Mouse (Mus musculus) forebrain, embryonic 12.5 days (tissue): Measurements from ENCODE around the gene Dll1. TPM values are rescaled to one million over a fixed set of nuclear protein-coding genes. Genes with fewer than 3 reads are reported as not detected.

Experiments
- ATAC-seq: fragments of 200-750 bp; cut with Nextera tagmentation; 2 replicates; pipeline ENCODE4 v1.8.0; 2017; ENCODE audit warnings: moderate TSS enrichment; ENCODE audit not compliant: low FRiP score
- H3K27ac ChIP-seq: fragments of 300-500 bp; sonication (generic); 2 replicates; pipeline ENCODE4 v1.5.1; 2016; ENCODE audit warnings: mild to moderate bottlenecking
- H3K27me3 ChIP-seq: fragments of 300-500 bp; sonication (generic); 2 replicates; pipeline ENCODE4 v1.6.1; 2016; ENCODE audit warnings: mild to moderate bottlenecking
- H3K36me3 ChIP-seq: fragments of 300-500 bp; sonication (generic); replicated peaks from 2 replicates; pipeline ENCODE4 v1.6.1; 2016; ENCODE audit warnings: mild to moderate bottlenecking
- H3K4me1 ChIP-seq: fragments of 300-500 bp; sonication (generic); 2 replicates; pipeline ENCODE4 v1.6.1; 2016
- H3K4me2 ChIP-seq: fragments of 300-500 bp; sonication (generic); 2 replicates; pipeline ENCODE4 v1.6.1; 2016; ENCODE audit warnings: mild to moderate bottlenecking, moderate library complexity
- H3K4me3 ChIP-seq: fragments of 300-500 bp; sonication (generic); replicated peaks from 2 replicates; pipeline ENCODE4 v1.5.1; 2016; ENCODE audit warnings: mild to moderate bottlenecking
- H3K9ac ChIP-seq: fragments of 300-500 bp; sonication (generic); 2 replicates; pipeline ENCODE4 v1.6.1; 2016; ENCODE audit warnings: mild to moderate bottlenecking
- H3K9me3 ChIP-seq: fragments of 300-500 bp; sonication (generic); 2 replicates; pipeline ENCODE4 v1.6.1; 2016
- WGBS: fragments of 180-500 bp; shearing (Covaris S2); methylation state at CpG from one replicate; pipeline ENCODE4 v1.1.7; 2016; 5-methylcytosine and 5-hydroxymethylcytosine counted together
- polyA plus RNA-seq: library from polyadenylated mRNA; unstranded; fragments of >200 nt; fragmentation: Nextera tagmentation; extraction: Ambion mirVana; gene quantifications from 2 replicates; pipeline ENCODE4 v1.2.1, GENCODE M21; 2016

The Dll1 gene
- 89.3 and 98.1 TPM in 2 replicates for polyA plus RNA-seq

DNA sequence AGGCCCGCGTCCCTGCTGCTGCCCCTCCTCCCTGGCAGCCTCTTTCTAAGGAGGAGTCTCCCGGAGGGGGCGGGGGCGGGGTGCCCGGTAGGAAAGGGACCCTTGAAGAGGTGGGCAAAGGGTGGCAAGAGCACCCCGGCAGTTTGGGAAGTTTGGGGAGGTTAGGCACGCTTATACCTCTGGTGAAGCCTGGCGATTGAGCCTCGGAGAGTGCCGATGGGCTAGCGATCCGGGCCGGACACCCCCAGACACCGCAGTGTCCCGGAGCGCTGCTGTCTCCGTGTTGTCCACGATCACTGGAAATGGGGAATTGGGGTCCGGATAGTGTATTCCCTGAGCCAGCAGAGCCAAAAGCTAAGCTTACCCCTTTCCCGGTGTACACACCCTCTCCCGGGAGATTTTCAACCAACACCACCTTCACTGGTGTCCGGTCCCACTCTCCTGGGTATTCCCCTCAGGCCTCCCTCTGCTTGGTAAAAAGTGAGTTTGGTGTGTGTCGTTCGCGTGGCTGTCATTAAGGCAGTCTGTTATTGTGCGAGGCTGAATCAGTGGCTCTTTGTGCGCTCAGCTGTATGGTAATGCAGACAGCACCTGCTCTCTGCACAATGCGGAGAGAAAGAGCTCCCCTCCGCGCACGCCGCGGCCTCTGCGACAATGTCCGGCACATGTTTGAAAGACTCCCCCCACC lies at the start of gene Dll1:
Gene Dll1, minus strand, starts transcription at position 379 of the 688 bp plus-strand sequence.
- peak within 1 kb of the TSS; percentile 90 for H3K4me2 ChIP-seq
- H3K4me3 ChIP-seq, result peak within 1 kb of the TSS; percentile 89
- peak within 1 kb of the TSS; percentile 99 for H3K27ac ChIP-seq
- H3K9ac ChIP-seq, result peak within 1 kb of the TSS; percentile 93
- no peaks in the 10 kb centered on the region for H3K9me3 ChIP-seq
- H3K36me3 ChIP-seq, result peaks cover 14% of the 10 kb centered on the region
- H3K4me1 ChIP-seq, result peaks cover 80% of the 10 kb centered on the region
- under 1% methylated on average over 36 of the region's 36 CpGs for WGBS
- peak; percentile 62 for ATAC-seq
- peaks cover 22% of the 10 kb centered on the region for H3K27me3 ChIP-seq

DNA sequence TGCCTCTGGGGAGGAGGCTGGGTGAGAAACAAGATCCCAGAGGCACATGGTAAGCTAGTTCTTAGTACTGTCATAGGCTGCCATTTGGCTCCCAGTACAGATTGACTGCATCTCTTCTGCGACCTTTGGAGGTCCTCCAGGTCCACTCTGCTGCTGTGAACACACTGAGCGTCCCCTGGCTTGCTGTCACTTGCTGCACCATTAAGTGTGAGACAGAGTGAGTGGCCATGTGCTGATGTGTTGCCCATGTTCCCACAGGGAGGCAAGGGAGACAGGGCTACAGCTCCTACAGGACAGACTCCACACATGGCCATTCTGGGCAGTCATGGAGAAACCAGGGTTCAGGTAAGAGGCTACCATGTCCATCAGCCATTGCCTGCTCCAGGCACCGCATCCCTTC lies 49.3 kb upstream of the Dll1 start:
- no peak overlapping the region for H3K4me3 ChIP-seq
- peaks cover 86% of the 10 kb centered on the region for H3K36me3 ChIP-seq
- no peak overlapping the region for H3K9ac ChIP-seq
- H3K4me1 ChIP-seq, result no peaks in the 10 kb centered on the region; the same call in 1 of the 2 replicates
- WGBS, result 96% methylated on average over 3 of the region's 3 CpGs
- no peak overlapping the region for H3K27ac ChIP-seq
- H3K4me2 ChIP-seq, result no peak overlapping the region
- no peak for ATAC-seq
- no peaks in the 10 kb centered on the region for H3K27me3 ChIP-seq
- no peaks in the 10 kb centered on the region for H3K9me3 ChIP-seq

DNA sequence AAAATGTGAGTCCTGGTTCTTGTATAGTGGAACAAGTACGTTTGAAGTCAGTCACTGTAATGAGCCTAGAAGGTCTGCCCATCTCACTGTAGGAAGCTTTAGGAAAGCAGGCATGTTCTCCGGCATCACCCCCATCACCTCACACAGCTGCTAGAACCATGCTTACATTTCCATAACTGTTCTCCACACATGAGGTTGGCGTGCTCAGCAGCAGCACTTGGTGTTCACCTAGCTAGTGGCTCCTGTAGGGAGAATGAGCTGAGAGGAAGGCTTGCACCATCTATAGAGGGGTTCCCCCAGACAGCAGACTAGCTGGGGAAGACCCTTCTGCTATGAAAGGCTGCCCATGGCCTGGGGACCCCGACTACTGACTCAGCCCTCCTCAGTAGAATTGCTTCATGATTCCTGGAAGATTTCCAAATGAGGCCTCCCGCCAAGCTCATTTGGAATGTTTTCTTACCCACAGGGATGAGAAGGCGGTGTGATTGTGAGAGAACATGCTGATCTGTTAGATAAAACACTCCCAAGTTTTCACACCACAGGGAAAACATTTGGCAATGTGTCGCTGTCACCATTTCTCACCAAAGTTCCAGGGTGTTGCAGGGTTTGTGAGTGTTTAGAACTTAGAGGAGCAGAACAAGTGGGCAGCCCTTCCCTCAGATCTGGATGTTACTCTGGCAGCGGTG lies 46.6 kb upstream of the Dll1 start:
- H3K4me2 ChIP-seq, result no peak overlapping the region
- H3K4me1 ChIP-seq, result no peaks in the 10 kb centered on the region
- no peaks in the 10 kb centered on the region for H3K9me3 ChIP-seq
- no peak overlapping the region for H3K9ac ChIP-seq
- H3K36me3 ChIP-seq, result peaks cover 86% of the 10 kb centered on the region
- WGBS, result 91% methylated on average over 8 of the region's 8 CpGs
- ATAC-seq, result no peak
- H3K27ac ChIP-seq, result no peak overlapping the region
- no peak overlapping the region for H3K4me3 ChIP-seq
- no peaks in the 10 kb centered on the region for H3K27me3 ChIP-seq

DNA sequence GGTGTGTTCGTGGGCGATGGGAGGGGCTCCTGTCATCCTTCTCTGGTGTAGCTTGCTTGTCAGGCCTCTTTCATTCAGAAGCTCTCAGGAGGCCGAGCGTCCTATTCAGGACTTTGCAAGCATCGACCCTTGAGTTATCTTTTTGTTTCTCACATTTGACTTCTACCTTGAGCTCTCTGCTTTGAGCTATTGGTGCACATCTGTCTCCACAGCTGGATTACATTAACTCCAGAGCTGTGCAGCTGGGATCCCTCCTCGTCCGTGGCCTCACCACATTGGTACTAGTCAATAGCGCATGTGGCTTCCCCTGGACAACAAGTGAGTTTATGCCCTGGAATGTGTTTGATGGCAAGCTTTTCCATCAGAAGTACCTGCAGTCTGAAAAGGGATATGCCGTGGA lies 46.0 kb upstream of the Dll1 start:
- H3K9me3 ChIP-seq, result no peaks in the 10 kb centered on the region
- H3K4me2 ChIP-seq, result no peak overlapping the region
- ATAC-seq, result no peak
- H3K36me3 ChIP-seq, result peaks cover 86% of the 10 kb centered on the region
- H3K9ac ChIP-seq, result no peak overlapping the region
- no peaks in the 10 kb centered on the region for H3K27me3 ChIP-seq
- H3K4me3 ChIP-seq, result no peak overlapping the region
- H3K4me1 ChIP-seq, result no peaks in the 10 kb centered on the region
- 96% methylated on average over 9 of the region's 9 CpGs for WGBS
- H3K27ac ChIP-seq, result no peak overlapping the region

DNA sequence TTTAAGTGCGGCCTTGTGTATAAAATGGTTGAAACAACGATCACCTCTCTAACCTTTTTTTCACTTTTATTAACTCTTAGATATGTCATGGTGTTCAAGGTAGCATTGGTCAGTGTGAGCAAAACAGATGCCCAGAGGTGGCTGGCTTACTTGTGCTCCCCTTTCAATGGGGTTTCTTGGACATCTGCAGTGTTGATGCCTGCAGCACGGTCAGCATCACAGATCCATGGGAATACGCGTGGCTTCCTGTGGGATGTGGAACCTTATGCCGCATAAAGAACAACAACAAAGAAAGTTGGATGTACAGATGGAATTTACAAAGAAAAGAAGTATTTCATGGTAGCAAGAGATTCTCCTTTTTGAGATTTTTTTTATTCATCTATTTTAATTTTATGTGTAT lies 44.8 kb upstream of the Dll1 start:
- WGBS, result 96% methylated on average over 6 of the region's 6 CpGs

DNA sequence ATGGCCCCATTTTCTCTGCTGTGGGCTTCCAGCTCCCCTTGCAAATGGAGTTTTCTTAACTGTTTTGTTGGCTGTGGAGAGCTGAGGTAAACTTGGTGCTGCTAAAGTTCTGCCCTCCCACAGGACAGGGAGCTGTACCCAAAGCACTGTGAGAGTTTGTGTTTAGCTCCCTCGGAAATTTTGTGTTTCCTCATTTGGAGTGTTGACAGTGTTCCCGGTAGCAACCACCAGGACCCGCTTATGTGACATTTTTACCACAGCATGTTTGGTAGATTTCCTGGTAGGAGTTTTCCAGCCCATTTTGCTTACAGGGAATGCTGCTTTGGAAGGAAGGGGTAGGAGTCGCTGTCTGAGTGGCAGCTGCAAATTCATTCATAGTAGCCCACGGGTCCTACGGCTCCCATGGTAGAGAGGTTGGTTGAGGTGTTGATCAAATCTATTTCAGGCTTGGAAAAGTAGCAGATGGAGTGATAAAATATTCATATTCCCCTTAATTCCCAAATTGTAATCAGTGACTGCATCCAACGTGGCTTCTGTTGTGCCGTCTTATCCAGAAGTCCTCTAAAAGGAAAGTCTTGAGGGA lies 43.4 kb upstream of the Dll1 start:
- no peaks in the 10 kb centered on the region for H3K9me3 ChIP-seq
- no peaks in the 10 kb centered on the region for H3K27me3 ChIP-seq
- 87% methylated on average over 8 of the region's 8 CpGs for WGBS
- ATAC-seq, result no peak
- H3K4me2 ChIP-seq, result no peak overlapping the region
- H3K4me3 ChIP-seq, result no peak overlapping the region
- peaks cover 88% of the 10 kb centered on the region for H3K36me3 ChIP-seq
- H3K9ac ChIP-seq, result no peak overlapping the region
- no peak overlapping the region for H3K27ac ChIP-seq
- H3K4me1 ChIP-seq, result no peaks in the 10 kb centered on the region

More for the DNA sequence above, 44.8 kb upstream of the Dll1 start:
- ATAC-seq, result no peak
- H3K36me3 ChIP-seq, result peaks cover 87% of the 10 kb centered on the region
- H3K9ac ChIP-seq, result no peak overlapping the region
- H3K9me3 ChIP-seq, result no peaks in the 10 kb centered on the region
- H3K4me3 ChIP-seq, result no peak overlapping the region
- no peak overlapping the region for H3K27ac ChIP-seq
- no peak overlapping the region for H3K4me2 ChIP-seq
- H3K27me3 ChIP-seq, result no peaks in the 10 kb centered on the region
- H3K4me1 ChIP-seq, result no peaks in the 10 kb centered on the region

DNA sequence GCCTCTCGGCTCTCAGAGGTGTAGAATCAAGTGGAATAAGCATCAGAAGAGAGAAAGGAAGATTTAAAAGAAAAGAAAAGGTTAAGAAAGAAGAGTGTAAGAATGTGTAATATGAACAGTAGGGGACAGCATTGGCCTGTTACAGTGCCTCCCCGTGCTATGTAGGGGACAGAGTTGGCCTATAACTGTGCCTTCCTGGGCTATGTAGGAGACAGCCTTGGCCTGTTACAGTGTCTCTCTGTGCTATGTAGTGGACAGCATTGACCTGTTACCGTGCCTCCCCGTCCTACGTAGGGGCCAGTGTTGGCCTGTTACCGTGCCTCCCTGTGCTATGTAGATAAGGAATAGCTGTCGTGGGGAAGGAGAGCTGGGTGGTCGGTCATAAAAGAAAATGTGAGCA lies 42.9 kb upstream of the Dll1 start:
- Histone ChIP-seq H3K4me2 (no peak overlapping the region), H3K9ac (no peak overlapping the region), H3K4me1 (no peaks in the 10 kb centered on the region), H3K27ac (no peak overlapping the region), H3K9me3 (no peaks in the 10 kb centered on the region), H3K27me3 (no peaks in the 10 kb centered on the region), H3K36me3 (peaks cover 88% of the 10 kb centered on the region), H3K4me3 (no peak overlapping the region)
- ATAC-seq, result no peak
- WGBS, result 92% methylated on average over 8 of the region's 8 CpGs

DNA sequence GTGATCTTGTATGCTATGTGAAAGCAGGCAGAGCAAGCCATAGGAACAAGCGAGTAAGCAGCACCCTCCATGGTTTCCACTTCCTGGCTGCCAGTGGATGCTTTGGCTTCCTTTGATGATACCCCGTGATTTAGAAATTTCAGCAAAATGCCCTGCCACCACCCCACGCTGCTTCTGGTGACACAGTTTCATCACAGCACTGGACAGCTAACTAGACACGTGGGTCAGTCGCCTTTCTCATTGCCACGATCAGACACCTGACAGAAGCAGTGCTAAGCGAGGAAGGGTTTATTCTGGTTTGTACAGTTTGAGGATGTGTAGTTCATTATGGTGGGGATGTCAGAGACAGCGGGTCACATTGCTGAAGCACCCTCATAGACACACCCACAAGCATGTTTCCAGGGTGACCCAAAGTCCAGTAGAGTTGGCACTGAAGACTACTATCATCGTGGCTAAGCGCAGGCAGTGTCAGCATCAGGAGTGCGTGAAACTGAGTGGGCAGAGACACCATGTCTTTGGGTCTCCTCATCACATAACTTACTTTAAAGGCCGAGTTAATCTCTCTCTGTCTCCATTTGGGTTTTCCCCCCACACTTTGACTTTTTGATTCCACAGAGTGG lies 40.0 kb upstream of the Dll1 start:
- WGBS, result 91% methylated on average over 12 of the region's 12 CpGs
- ATAC-seq, result no peak
- Histone ChIP-seq H3K4me3 (no peak overlapping the region), H3K9ac (no peak overlapping the region), H3K4me1 (no peaks in the 10 kb centered on the region), H3K9me3 (no peaks in the 10 kb centered on the region), H3K36me3 (peaks cover 84% of the 10 kb centered on the region), H3K27ac (no peak overlapping the region), H3K27me3 (no peaks in the 10 kb centered on the region), H3K4me2 (no peak overlapping the region)

DNA sequence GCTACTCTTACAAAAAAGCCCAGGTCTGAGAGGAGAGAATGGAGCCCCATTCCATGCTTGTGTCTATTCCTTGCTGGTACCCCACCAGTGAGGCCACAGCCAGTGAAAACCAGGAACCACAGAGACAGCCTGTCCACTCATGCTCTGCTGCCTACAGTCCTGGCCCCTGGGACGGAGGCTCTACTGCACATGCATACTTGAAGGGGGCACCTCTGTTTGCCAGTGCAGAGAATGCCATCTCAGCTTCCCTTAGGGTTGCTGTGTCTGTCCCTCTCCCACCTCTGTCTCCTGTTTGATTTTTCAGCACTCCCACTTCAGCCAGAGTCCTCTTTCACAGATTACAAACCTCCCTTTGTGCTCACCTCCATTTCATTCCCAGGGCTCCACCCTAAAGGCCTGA lies 34.2 kb upstream of the Dll1 start:
- Histone ChIP-seq H3K27me3 (no peaks in the 10 kb centered on the region), H3K4me1 (no peaks in the 10 kb centered on the region), H3K27ac (no peak overlapping the region), H3K36me3 (peaks cover 91% of the 10 kb centered on the region), H3K9me3 (no peaks in the 10 kb centered on the region), H3K4me2 (no peak overlapping the region), H3K9ac (no peak overlapping the region), H3K4me3 (no peak overlapping the region)
- 90% methylated on average over 1 of the region's 1 CpGs for WGBS
- ATAC-seq, result no peak

DNA sequence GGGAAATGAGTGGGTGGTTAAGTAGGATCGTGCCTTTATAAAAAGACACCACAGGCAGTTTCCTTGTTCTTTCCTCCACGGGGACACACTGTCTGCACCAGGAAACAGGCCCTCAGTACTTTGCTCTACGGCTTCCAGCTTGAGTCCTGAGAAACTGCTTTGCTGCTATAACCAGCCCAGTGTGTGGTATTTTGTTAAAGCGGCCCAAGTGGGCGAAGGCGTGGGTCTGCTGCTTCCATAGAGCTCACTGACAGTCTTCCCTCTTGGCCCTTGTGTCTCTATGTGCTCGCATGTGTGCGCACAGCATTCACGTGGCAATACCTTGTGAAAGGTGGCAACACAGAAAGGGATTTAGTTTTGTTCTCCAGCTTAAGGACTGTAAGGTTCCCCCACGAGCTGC lies 32.6 kb upstream of the Dll1 start:
- WGBS, result 88% methylated on average over 10 of the region's 10 CpGs
- Histone ChIP-seq H3K4me1 (no peaks in the 10 kb centered on the region), H3K9ac (no peak overlapping the region), H3K4me2 (no peak overlapping the region), H3K4me3 (no peak overlapping the region), H3K36me3 (peaks cover 86% of the 10 kb centered on the region), H3K9me3 (no peaks in the 10 kb centered on the region), H3K27me3 (no peaks in the 10 kb centered on the region), H3K27ac (no peak overlapping the region)
- no peak for ATAC-seq

DNA sequence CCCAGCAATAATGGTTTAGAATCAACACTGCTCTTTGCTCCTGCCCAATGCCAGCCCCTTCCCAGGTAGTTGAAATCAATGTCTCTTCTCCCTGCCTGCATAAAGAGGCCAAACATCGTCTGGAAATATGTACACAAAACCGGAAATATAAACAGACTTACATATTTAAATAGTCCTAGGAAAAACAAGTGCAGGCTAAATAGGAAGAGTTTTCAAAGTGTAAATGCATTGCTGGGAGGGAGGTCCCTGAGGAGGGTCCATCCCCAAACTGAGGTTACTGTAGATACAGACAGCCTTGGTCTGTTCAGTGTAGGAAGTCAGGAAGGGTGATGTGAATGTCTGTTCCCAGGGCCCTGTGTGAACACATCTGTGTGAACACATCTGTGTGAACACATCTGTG lies 29.9 kb upstream of the Dll1 start:
- no peak overlapping the region for H3K27ac ChIP-seq
- 95% methylated on average over 2 of the region's 2 CpGs for WGBS
- H3K9ac ChIP-seq, result no peak overlapping the region
- no peak overlapping the region for H3K4me3 ChIP-seq
- peaks cover 91% of the 10 kb centered on the region for H3K36me3 ChIP-seq
- H3K4me2 ChIP-seq, result no peak overlapping the region
- no peaks in the 10 kb centered on the region for H3K27me3 ChIP-seq
- H3K9me3 ChIP-seq, result no peaks in the 10 kb centered on the region
- ATAC-seq, result no peak
- no peaks in the 10 kb centered on the region for H3K4me1 ChIP-seq

DNA sequence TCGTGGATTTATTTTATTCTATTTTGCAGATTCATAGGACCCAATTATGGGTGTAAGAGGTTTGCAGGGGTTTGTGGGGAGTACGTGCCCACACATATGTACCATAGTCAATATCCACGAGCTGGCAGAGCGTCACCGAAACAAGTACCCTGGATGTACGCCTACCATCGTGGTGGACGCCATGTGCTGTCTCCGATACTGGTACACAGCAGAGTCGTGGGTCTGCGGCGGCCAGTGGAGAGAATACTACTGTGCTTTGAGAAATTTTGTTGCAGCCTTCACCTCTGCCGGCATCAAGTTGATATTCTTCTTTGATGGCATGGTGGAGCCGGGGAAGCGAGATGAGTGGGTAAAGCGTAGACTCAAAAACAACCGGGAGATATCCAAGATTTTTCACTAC lies 25.0 kb upstream of the Dll1 start:
- H3K4me2 ChIP-seq, result no peak overlapping the region
- H3K4me1 ChIP-seq, result peaks cover 19% of the 10 kb centered on the region
- no peak for ATAC-seq
- WGBS, result 95% methylated on average over 17 of the region's 17 CpGs
- no peaks in the 10 kb centered on the region for H3K27me3 ChIP-seq
- no peak overlapping the region for H3K27ac ChIP-seq
- peaks cover 45% of the 10 kb centered on the region for H3K36me3 ChIP-seq
- H3K4me3 ChIP-seq, result no peak overlapping the region
- H3K9me3 ChIP-seq, result no peaks in the 10 kb centered on the region
- H3K9ac ChIP-seq, result no peak overlapping the region
